Mouse (Mus musculus): ENCODE measurements around the gene Rpl21.

Rpl21 gene

GRCm38 (mm10) chr5:146846489-146846888 is 13.8 kb downstream of the Rpl21 start:
- Histone ChIP-seq H3K36me3 (ENCODE audit: insufficient read depth, low read length) (peaks cover 4% of the 10 kb centered on the region; the same call in 1 of the 2 replicates), H3K9me3 (ENCODE audit: low read length) (no peaks in the 10 kb centered on the region), H3K27me3 (ENCODE audit: insufficient read depth, low read length) (peaks cover 25% of the 10 kb centered on the region), H3K4me1 (replicated peaks; ENCODE audit: low read depth, low read length) (peaks cover 20% of the 10 kb centered on the region), H3K4me3 (replicated peaks; ENCODE audit: low read length) (no peak overlapping the region)
- TF ChIP-seq POU5F1 (IDR thresholded peaks at IDR 0.05; ENCODE audit: borderline replicate concordance, low read length), result no peak
- TF ChIP-seq NANOG (IDR thresholded peaks at IDR 0.05; ENCODE audit: borderline replicate concordance, low read length), result no peak
- TF ChIP-seq CTCF (conservative IDR thresholded peaks at IDR 0.05; ENCODE audit: low read length), result no peak

GRCm38 (mm10) chr5:146848936-146849582 is 16.4 kb downstream of the Rpl21 start:
- Histone ChIP-seq H3K4me1 (replicated peaks; ENCODE audit: low read depth, low read length) (peaks cover 26% of the 10 kb centered on the region), H3K4me3 (replicated peaks; ENCODE audit: low read length) (no peak overlapping the region), H3K27me3 (ENCODE audit: insufficient read depth, low read length) (peaks cover 25% of the 10 kb centered on the region), H3K36me3 (ENCODE audit: insufficient read depth, low read length) (peaks cover 4% of the 10 kb centered on the region; the same call in 1 of the 2 replicates), H3K9me3 (ENCODE audit: low read length) (no peaks in the 10 kb centered on the region)
- TF ChIP-seq CTCF (conservative IDR thresholded peaks at IDR 0.05; ENCODE audit: low read length) (no peak), POU5F1 (IDR thresholded peaks at IDR 0.05; ENCODE audit: borderline replicate concordance, low read length) (no peak), NANOG (IDR thresholded peaks at IDR 0.05; ENCODE audit: borderline replicate concordance, low read length) (no peak)

- H3K36me3 ChIP-seq (ENCODE audit: insufficient read depth, low read length), result no peaks in the 10 kb centered on the region
- H3K4me3 ChIP-seq (replicated peaks; ENCODE audit: low read length), result no peak overlapping the region
- TF ChIP-seq NANOG (IDR thresholded peaks at IDR 0.05; ENCODE audit: borderline replicate concordance, low read length) (no peak), POU5F1 (IDR thresholded peaks at IDR 0.05; ENCODE audit: borderline replicate concordance, low read length) (no peak), CTCF (conservative IDR thresholded peaks at IDR 0.05; ENCODE audit: low read length) (peak; percentile 66)
- no peaks in the 10 kb centered on the region; the same call in 1 of the 2 replicates for H3K27me3 ChIP-seq (ENCODE audit: insufficient read depth, low read length)
- H3K4me1 ChIP-seq (replicated peaks; ENCODE audit: low read depth, low read length), result peaks cover 36% of the 10 kb centered on the region
- peaks cover 5% of the 10 kb centered on the region; the same call in 1 of the 2 replicates for H3K9me3 ChIP-seq (ENCODE audit: low read length)
Observed at GRCm38 (mm10) chr5:146856106-146856505, 23.4 kb downstream of the Rpl21 start.

- no peaks in the 10 kb centered on the region for H3K36me3 ChIP-seq (ENCODE audit: insufficient read depth, low read length)
- peaks cover 5% of the 10 kb centered on the region; the same call in 1 of the 2 replicates for H3K9me3 ChIP-seq (ENCODE audit: low read length)
- peaks cover 49% of the 10 kb centered on the region for H3K4me1 ChIP-seq (replicated peaks; ENCODE audit: low read depth, low read length)
- TF ChIP-seq CTCF (conservative IDR thresholded peaks at IDR 0.05; ENCODE audit: low read length) (no peak), NANOG (IDR thresholded peaks at IDR 0.05; ENCODE audit: borderline replicate concordance, low read length) (no peak), POU5F1 (IDR thresholded peaks at IDR 0.05; ENCODE audit: borderline replicate concordance, low read length) (no peak)
- H3K27me3 ChIP-seq (ENCODE audit: insufficient read depth, low read length), result no peaks in the 10 kb centered on the region
- no peak overlapping the region for H3K4me3 ChIP-seq (replicated peaks; ENCODE audit: low read length)
Observed at GRCm38 (mm10) chr5:146857620-146858019, 24.9 kb downstream of the Rpl21 start.

GRCm38 (mm10) chr5:146858772-146859171 is 26.1 kb downstream of the Rpl21 start:
- TF ChIP-seq NANOG (IDR thresholded peaks at IDR 0.05; ENCODE audit: borderline replicate concordance, low read length) (no peak), POU5F1 (IDR thresholded peaks at IDR 0.05; ENCODE audit: borderline replicate concordance, low read length) (no peak), CTCF (conservative IDR thresholded peaks at IDR 0.05; ENCODE audit: low read length) (no peak)

GRCm38 (mm10) chr5:146859246-146859645 is 26.6 kb downstream of the Rpl21 start:
- Histone ChIP-seq H3K9me3 (ENCODE audit: low read length) (peaks cover 5% of the 10 kb centered on the region; the same call in 1 of the 2 replicates), H3K4me3 (replicated peaks; ENCODE audit: low read length) (no peak overlapping the region), H3K36me3 (ENCODE audit: insufficient read depth, low read length) (no peaks in the 10 kb centered on the region), H3K27me3 (ENCODE audit: insufficient read depth, low read length) (no peaks in the 10 kb centered on the region), H3K4me1 (replicated peaks; ENCODE audit: low read depth, low read length) (peaks cover 43% of the 10 kb centered on the region)
- TF ChIP-seq POU5F1 (IDR thresholded peaks at IDR 0.05; ENCODE audit: borderline replicate concordance, low read length), result no peak
- TF ChIP-seq NANOG (IDR thresholded peaks at IDR 0.05; ENCODE audit: borderline replicate concordance, low read length), result no peak
- no peak for TF ChIP-seq CTCF (conservative IDR thresholded peaks at IDR 0.05; ENCODE audit: low read length)

More at GRCm38 (mm10) chr5:146858772-146859171, 26.1 kb downstream of the Rpl21 start:
- Histone ChIP-seq H3K27me3 (ENCODE audit: insufficient read depth, low read length) (no peaks in the 10 kb centered on the region), H3K9me3 (ENCODE audit: low read length) (peaks cover 5% of the 10 kb centered on the region; the same call in 1 of the 2 replicates), H3K4me1 (replicated peaks; ENCODE audit: low read depth, low read length) (peaks cover 43% of the 10 kb centered on the region), H3K36me3 (ENCODE audit: insufficient read depth, low read length) (no peaks in the 10 kb centered on the region), H3K4me3 (replicated peaks; ENCODE audit: low read length) (no peak overlapping the region)

GRCm38 (mm10) chr5:146860222-146860998 is 27.7 kb downstream of the Rpl21 start:
- Histone ChIP-seq H3K4me3 (replicated peaks; ENCODE audit: low read length) (peak overlapping the region; percentile 60), H3K27me3 (ENCODE audit: insufficient read depth, low read length) (no peaks in the 10 kb centered on the region), H3K36me3 (ENCODE audit: insufficient read depth, low read length) (no peaks in the 10 kb centered on the region), H3K4me1 (replicated peaks; ENCODE audit: low read depth, low read length) (peaks cover 47% of the 10 kb centered on the region), H3K9me3 (ENCODE audit: low read length) (peaks cover 5% of the 10 kb centered on the region; the same call in 1 of the 2 replicates)
- TF ChIP-seq NANOG (IDR thresholded peaks at IDR 0.05; ENCODE audit: borderline replicate concordance, low read length) (no peak), CTCF (conservative IDR thresholded peaks at IDR 0.05; ENCODE audit: low read length) (no peak), POU5F1 (IDR thresholded peaks at IDR 0.05; ENCODE audit: borderline replicate concordance, low read length) (no peak)

- H3K4me3 ChIP-seq (replicated peaks; ENCODE audit: low read length), result peak overlapping the region; percentile 17; the same call in 1 of the 2 replicates
- 0 out of 2 replicates have a peak, but pooled peaks have one; percentile 11 for TF ChIP-seq NANOG (IDR thresholded peaks at IDR 0.05; ENCODE audit: borderline replicate concordance, low read length)
- no peak for TF ChIP-seq POU5F1 (IDR thresholded peaks at IDR 0.05; ENCODE audit: borderline replicate concordance, low read length)
- H3K36me3 ChIP-seq (ENCODE audit: insufficient read depth, low read length), result no peaks in the 10 kb centered on the region
- H3K27me3 ChIP-seq (ENCODE audit: insufficient read depth, low read length), result no peaks in the 10 kb centered on the region
- H3K9me3 ChIP-seq (ENCODE audit: low read length), result no peaks in the 10 kb centered on the region
- peaks cover 51% of the 10 kb centered on the region for H3K4me1 ChIP-seq (replicated peaks; ENCODE audit: low read depth, low read length)
Observed at GRCm38 (mm10) chr5:146861588-146861987, 28.9 kb downstream of the Rpl21 start.
